In genomic region chr7:127196484-127196883, GRCm38 (mm10) we compare ENCODE assay signal across 7 mouse cellular contexts. TPM values are rescaled to one million over a fixed set of nuclear protein-coding genes. Genes with fewer than 3 reads are reported as not detected.
DNase-seq lines count a peak whose midpoint lies in the region; ATAC-seq and TF ChIP-seq lines count a peak whose summit lies in the region.

No protein-coding gene starts in this region.

- no peak for TF ChIP-seq POLR2A in spleen, adult 2 months (IDR thresholded peaks at IDR 0.05; ENCODE audit: low read depth, low read length)

- H3K4me1 ChIP-seq in spleen, adult 2 months (ENCODE audit: control insufficient read depth, insufficient read depth, insufficient read length), result peaks cover 9% of the 10 kb centered on the region; the same call in 1 of the 2 replicates
- H3K4me1 ChIP-seq in forebrain, embryonic 12.5 days, result peaks cover 22% of the 10 kb centered on the region
- H3K4me1 ChIP-seq in liver, embryonic 13.5 days (replicated peaks), result peaks cover 44% of the 10 kb centered on the region

- peak overlapping the region; percentile 77 for H3K4me3 ChIP-seq in spleen, adult 2 months (ENCODE audit: extremely low read depth, insufficient read depth, insufficient read length)
- H3K4me3 ChIP-seq in forebrain, embryonic 12.5 days (replicated peaks), result peak overlapping the region; percentile 76
- H3K4me3 ChIP-seq in liver, embryonic 13.5 days (replicated peaks), result peak overlapping the region; percentile 81

- H3K4me2 ChIP-seq in forebrain, embryonic 12.5 days, result peak overlapping the region; percentile 61
- peak overlapping the region; percentile 90 for H3K4me2 ChIP-seq in liver, embryonic 13.5 days

- 55% methylated on average over 11 of the region's 11 CpGs for WGBS in spleen, adult 2 months
- WGBS in forebrain, embryonic 12.5 days, result 58% methylated on average over 11 of the region's 11 CpGs
- 47% methylated on average over 11 of the region's 11 CpGs for WGBS in liver, embryonic 13.5 days (ENCODE audit: insufficient replicate concordance)

- no peak overlapping the region for H3K27ac ChIP-seq in spleen, adult 2 months (ENCODE audit: insufficient read depth, low read length)
- H3K27ac ChIP-seq in forebrain, embryonic 12.5 days, result peak overlapping the region; percentile 75
- peak overlapping the region; percentile 88 for H3K27ac ChIP-seq in liver, embryonic 13.5 days

- no peaks in the 10 kb centered on the region for H3K27me3 ChIP-seq in spleen, adult 2 months (ENCODE audit: control insufficient read depth, insufficient read depth, low read length)
- no peaks in the 10 kb centered on the region for H3K27me3 ChIP-seq in forebrain, embryonic 12.5 days
- no peaks in the 10 kb centered on the region for H3K27me3 ChIP-seq in liver, embryonic 13.5 days

- peak overlapping the region; percentile 58 for H3K9ac ChIP-seq in forebrain, embryonic 12.5 days
- peak overlapping the region; percentile 79 for H3K9ac ChIP-seq in liver, embryonic 13.5 days

- no peak for ATAC-seq in forebrain, embryonic 12.5 days (ENCODE audit: low FRiP score)
- no peak for ATAC-seq in liver, embryonic 13.5 days (ENCODE audit: low read depth)

- H3K36me3 ChIP-seq in spleen, adult 2 months (ENCODE audit: control insufficient read depth, insufficient read depth, low read length), result peaks cover 52% of the 10 kb centered on the region
- peaks cover 78% of the 10 kb centered on the region for H3K36me3 ChIP-seq in forebrain, embryonic 12.5 days (replicated peaks)
- peaks cover 86% of the 10 kb centered on the region for H3K36me3 ChIP-seq in liver, embryonic 13.5 days

- TF ChIP-seq CTCF in spleen, adult 2 months (IDR thresholded peaks at IDR 0.05; ENCODE audit: extremely low read depth, insufficient read depth, insufficient read length, insufficient replicate concordance), result no peak

- no peak for DNase-seq in spleen, adult 2 months (ENCODE audit: low read depth in 1 of 2, low spot score in 2 of 2)
- no peak for DNase-seq in spleen, adult 12 weeks (ENCODE audit: low spot score)
- DNase-seq in liver, embryonic 13.5 days, result no peak
- DNase-seq in spleen, postnatal 36 days (ENCODE audit: low spot score in 2 of 2), result no peak
- DNase-seq in kidney, postnatal 4 days, result no peak
- no peak for DNase-seq in right cerebral cortex, postnatal 14 days

- no peaks in the 10 kb centered on the region for H3K9me3 ChIP-seq in forebrain, embryonic 12.5 days
- H3K9me3 ChIP-seq in liver, embryonic 13.5 days (replicated peaks), result no peaks in the 10 kb centered on the region

RNA-seq across cellular contexts. Expression of gene Cd2bp2, which starts 0.6 kb away (rescaled TPM):
- 22.7 and 26.4 TPM in 2 replicates for polyA plus RNA-seq in spleen, adult 2 months (2012; rRNA removed)
- 104 and 108 TPM in 2 replicates for polyA plus RNA-seq in forebrain, embryonic 12.5 days (2016; fragmentation: Nextera tagmentation; extraction: Ambion mirVana)
- polyA plus RNA-seq in liver, embryonic 13.5 days (2015; fragmentation: Nextera tagmentation; extraction: Ambion mirVana), result 27.1 and 32.1 TPM in 2 replicates

RNA-seq across cellular contexts. Expression of gene Tbc1d10b, which starts 11.8 kb away (rescaled TPM):
- polyA plus RNA-seq in spleen, adult 2 months (2012; rRNA removed), result 33.0 and 34.3 TPM in 2 replicates
- polyA plus RNA-seq in forebrain, embryonic 12.5 days (2016; fragmentation: Nextera tagmentation; extraction: Ambion mirVana), result 30.8 and 34.3 TPM in 2 replicates
- polyA plus RNA-seq in liver, embryonic 13.5 days (2015; fragmentation: Nextera tagmentation; extraction: Ambion mirVana), result 15.8 and 15.9 TPM in 2 replicates

RNA-seq across cellular contexts. Expression of gene Mylpf, which starts 12.2 kb away (rescaled TPM):
- 1.2 and 5.2 TPM in 2 replicates for polyA plus RNA-seq in spleen, adult 2 months (2012; rRNA removed)
- polyA plus RNA-seq in forebrain, embryonic 12.5 days (2016; fragmentation: Nextera tagmentation; extraction: Ambion mirVana), result 9.2 and 10.1 TPM in 2 replicates
- polyA plus RNA-seq in liver, embryonic 13.5 days (2015; fragmentation: Nextera tagmentation; extraction: Ambion mirVana), result 42.7 and 46.8 TPM in 2 replicates

RNA-seq across cellular contexts. Expression of gene Zfp553, which starts 36.4 kb away (rescaled TPM):
- 9.2 and 12.9 TPM in 2 replicates for polyA plus RNA-seq in spleen, adult 2 months (2012; rRNA removed)
- 77.6 and 80.2 TPM in 2 replicates for polyA plus RNA-seq in forebrain, embryonic 12.5 days (2016; fragmentation: Nextera tagmentation; extraction: Ambion mirVana)
- polyA plus RNA-seq in liver, embryonic 13.5 days (2015; fragmentation: Nextera tagmentation; extraction: Ambion mirVana), result 8.3 and 9.0 TPM in 2 replicates

RNA-seq across cellular contexts. Expression of gene Sept1, which starts 36.4 kb away (rescaled TPM):
- polyA plus RNA-seq in spleen, adult 2 months (2012; rRNA removed), result 280 and 335 TPM in 2 replicates
- 42.6 and 43.4 TPM in 2 replicates for polyA plus RNA-seq in forebrain, embryonic 12.5 days (2016; fragmentation: Nextera tagmentation; extraction: Ambion mirVana)
- polyA plus RNA-seq in liver, embryonic 13.5 days (2015; fragmentation: Nextera tagmentation; extraction: Ambion mirVana), result 9.7 and 9.8 TPM in 2 replicates
